Mouse (Mus musculus): ENCODE measurements around the gene Hoxa3. TPM values are rescaled to one million over a fixed set of nuclear protein-coding genes. Genes with fewer than 3 reads are reported as not detected.

The Hoxa3 gene
- polyA plus RNA-seq, 1 experiment from 2014 or later, result 0.24 TPM

- Histone ChIP-seq H3K4me1 (replicated peaks) (0 out of 2 replicates have a peak, but pooled peaks cover under 1% of the 10 kb centered on the region), H3K4me2 (no peak overlapping the region), H3K9me3 (replicated peaks) (no peaks in the 10 kb centered on the region), H3K4me3 (replicated peaks) (no peak overlapping the region), H3K27ac (no peak overlapping the region), H3K27me3 (peaks cover 92% of the 10 kb centered on the region), H3K36me3 (no peaks in the 10 kb centered on the region), H3K9ac (no peak overlapping the region)
- WGBS (ENCODE audit: insufficient replicate concordance), result 10% methylated on average over 6 of the region's 6 CpGs
- ATAC-seq (ENCODE audit: low read depth), result no peak
- DNase-seq, result no peak
Observed at GRCm38 (mm10) chr6:52153270-52153669, 59.9 kb downstream of the Hoxa3 start.

GRCm38 (mm10) chr6:52152226-52153193, 60.6 kb downstream of the Hoxa3 start:
- 17% methylated on average over 16 of the region's 16 CpGs for WGBS (ENCODE audit: insufficient replicate concordance)
- no peaks in the 10 kb centered on the region for H3K4me1 ChIP-seq (replicated peaks)

GRCm38 (mm10) chr6:52151571-52151970, 61.6 kb downstream of the Hoxa3 start:
- H3K9me3 ChIP-seq (replicated peaks), result no peaks in the 10 kb centered on the region
- H3K9ac ChIP-seq, result no peak overlapping the region
- H3K4me1 ChIP-seq (replicated peaks), result no peaks in the 10 kb centered on the region
- no peak overlapping the region for H3K4me3 ChIP-seq (replicated peaks)
- DNase-seq (no peak), ATAC-seq (ENCODE audit: low read depth) (no peak)
- no peak overlapping the region for H3K27ac ChIP-seq
- H3K27me3 ChIP-seq, result peaks cover 82% of the 10 kb centered on the region
- no peaks in the 10 kb centered on the region for H3K36me3 ChIP-seq
- 18% methylated on average over 4 of the region's 4 CpGs for WGBS (ENCODE audit: insufficient replicate concordance)
- H3K4me2 ChIP-seq, result no peak overlapping the region

More at GRCm38 (mm10) chr6:52152226-52153193, 60.6 kb downstream of the Hoxa3 start:
- Histone ChIP-seq H3K36me3 (no peaks in the 10 kb centered on the region), H3K4me3 (replicated peaks) (no peak overlapping the region), H3K4me2 (no peak overlapping the region), H3K9me3 (replicated peaks) (no peaks in the 10 kb centered on the region), H3K27me3 (peaks cover 85% of the 10 kb centered on the region), H3K9ac (no peak overlapping the region), H3K27ac (no peak overlapping the region)
- DNase-seq (no peak), ATAC-seq (ENCODE audit: low read depth) (no peak)

- no peak overlapping the region for H3K9ac ChIP-seq
- H3K27me3 ChIP-seq, result peaks cover 75% of the 10 kb centered on the region
- H3K4me3 ChIP-seq (replicated peaks), result no peak overlapping the region
- WGBS (ENCODE audit: insufficient replicate concordance), result 7% methylated on average over 16 of the region's 16 CpGs
- no peak overlapping the region for H3K27ac ChIP-seq
- ATAC-seq (ENCODE audit: low read depth) (no peak), DNase-seq (no peak)
- no peak overlapping the region for H3K4me2 ChIP-seq
- no peaks in the 10 kb centered on the region for H3K4me1 ChIP-seq (replicated peaks)
- no peaks in the 10 kb centered on the region for H3K36me3 ChIP-seq
- H3K9me3 ChIP-seq (replicated peaks), result no peaks in the 10 kb centered on the region
Observed at GRCm38 (mm10) chr6:52150401-52150966, 62.7 kb downstream of the Hoxa3 start.

- ATAC-seq (ENCODE audit: low read depth), result no peak
- no peak overlapping the region for H3K9ac ChIP-seq
- H3K4me1 ChIP-seq (replicated peaks), result no peaks in the 10 kb centered on the region
- H3K4me2 ChIP-seq, result no peak overlapping the region
- 0 out of 2 replicates have a peak, but pooled peaks cover 2% of the 10 kb centered on the region for H3K27me3 ChIP-seq
- H3K27ac ChIP-seq, result no peak overlapping the region
- DNase-seq, result no peak
- no peaks in the 10 kb centered on the region for H3K9me3 ChIP-seq (replicated peaks)
- no peaks in the 10 kb centered on the region for H3K36me3 ChIP-seq
- 67% methylated on average over 5 of the region's 5 CpGs for WGBS (ENCODE audit: insufficient replicate concordance)
- no peak overlapping the region for H3K4me3 ChIP-seq (replicated peaks)
Observed at GRCm38 (mm10) chr6:52139115-52139514, 74.0 kb downstream of the Hoxa3 start.

- H3K9me3 ChIP-seq (replicated peaks), result no peaks in the 10 kb centered on the region
- 0 out of 2 replicates have a peak, but pooled peaks cover 2% of the 10 kb centered on the region for H3K27me3 ChIP-seq
- no peak for DNase-seq
- H3K4me2 ChIP-seq, result no peak overlapping the region
- no peak overlapping the region for H3K4me3 ChIP-seq (replicated peaks)
- no peaks in the 10 kb centered on the region for H3K4me1 ChIP-seq (replicated peaks)
- no peak overlapping the region for H3K9ac ChIP-seq
- H3K27ac ChIP-seq, result no peak overlapping the region
- no peak for ATAC-seq (ENCODE audit: low read depth)
- 69% methylated on average over 10 of the region's 10 CpGs for WGBS (ENCODE audit: insufficient replicate concordance)
- H3K36me3 ChIP-seq, result no peaks in the 10 kb centered on the region
Observed at GRCm38 (mm10) chr6:52138576-52138975, 74.6 kb downstream of the Hoxa3 start.

GRCm38 (mm10) chr6:52137841-52138535, 75.1 kb downstream of the Hoxa3 start:
- no peaks in the 10 kb centered on the region for H3K36me3 ChIP-seq
- H3K4me3 ChIP-seq (replicated peaks), result no peak overlapping the region
- ATAC-seq (ENCODE audit: low read depth), result no peak
- 0 out of 2 replicates have a peak, but pooled peaks cover under 1% of the 10 kb centered on the region for H3K27me3 ChIP-seq
- no peak overlapping the region for H3K27ac ChIP-seq
- no peak for DNase-seq
- H3K9me3 ChIP-seq (replicated peaks), result no peaks in the 10 kb centered on the region
- no peak overlapping the region for H3K4me2 ChIP-seq
- no peak overlapping the region for H3K9ac ChIP-seq
- 61% methylated on average over 9 of the region's 9 CpGs for WGBS (ENCODE audit: insufficient replicate concordance)
- H3K4me1 ChIP-seq (replicated peaks), result no peaks in the 10 kb centered on the region

GRCm38 (mm10) chr6:52123673-52124072, 89.5 kb downstream of the Hoxa3 start:
- Histone ChIP-seq H3K9ac (no peak overlapping the region), H3K9me3 (replicated peaks) (no peaks in the 10 kb centered on the region; the same call in 1 of the 2 replicates), H3K4me2 (no peak overlapping the region), H3K27me3 (peaks cover 7% of the 10 kb centered on the region; the same call in 1 of the 2 replicates), H3K27ac (no peak overlapping the region), H3K4me1 (replicated peaks) (no peaks in the 10 kb centered on the region), H3K4me3 (replicated peaks) (no peak overlapping the region), H3K36me3 (no peaks in the 10 kb centered on the region)
- no peak for ATAC-seq (ENCODE audit: low read depth)
- DNase-seq, result no peak
- 54% methylated on average over 4 of the region's 4 CpGs for WGBS (ENCODE audit: insufficient replicate concordance)

GRCm38 (mm10) chr6:52121173-52121572, 92.0 kb downstream of the Hoxa3 start:
- no peaks in the 10 kb centered on the region for H3K9me3 ChIP-seq (replicated peaks)
- ATAC-seq (ENCODE audit: low read depth) (no peak), DNase-seq (no peak)
- WGBS (ENCODE audit: insufficient replicate concordance), result 33% methylated on average over 3 of the region's 3 CpGs
- H3K4me1 ChIP-seq (replicated peaks), result no peaks in the 10 kb centered on the region
- no peaks in the 10 kb centered on the region for H3K36me3 ChIP-seq
- peaks cover 10% of the 10 kb centered on the region; the same call in 1 of the 2 replicates for H3K27me3 ChIP-seq
- H3K4me2 ChIP-seq, result no peak overlapping the region
- H3K9ac ChIP-seq, result no peak overlapping the region
- H3K4me3 ChIP-seq (replicated peaks), result no peak overlapping the region
- no peak overlapping the region for H3K27ac ChIP-seq
